Mouse (Mus musculus) kidney, adult 2 months (tissue): ENCODE measurements at regions not wholly inside any gene's neighbourhood (a gene's known extent, or its start where the extent isn't known, plus 50 kb on each side); places are given as distances from the start of the nearest gene placed in this dataset.

Experiments used
- DNase-seq: peaks from one replicate; pipeline ENCODE4 v3.0.0; 2021
- H3K27ac ChIP-seq: fragments of 200-500 bp; 2 replicates; pipeline ENCODE4 v1.5.1; 2012; ENCODE audit warnings: low read depth, low read length, control low read depth, inconsistent platforms; ENCODE audit not compliant: insufficient read depth
- H3K27me3 ChIP-seq: fragments of 200-500 bp; replicated peaks from 2 replicates; pipeline ENCODE4 v1.6.1; 2012; ENCODE audit warnings: mild to moderate bottlenecking, moderate library complexity, low read length, inconsistent platforms; ENCODE audit not compliant: control insufficient read depth, insufficient read depth
- H3K36me3 ChIP-seq: fragments of 200-500 bp; 2 replicates; pipeline ENCODE4 v1.6.1; 2012; ENCODE audit warnings: mild to moderate bottlenecking, moderate library complexity, low read length, inconsistent platforms; ENCODE audit not compliant: control insufficient read depth, insufficient read depth
- H3K4me1 ChIP-seq: fragments of 200-500 bp; 2 replicates; pipeline ENCODE4 v1.6.1; 2011; ENCODE audit warnings: low read length; ENCODE audit not compliant: control insufficient read depth, insufficient read depth
- H3K4me3 ChIP-seq: fragments of 200-500 bp; 2 replicates; pipeline ENCODE4 v1.5.1; 2011; ENCODE audit warnings: mild to moderate bottlenecking, low read depth, low read length, control low read depth; ENCODE audit not compliant: insufficient read depth
- CTCF ChIP-seq: fragments of 200-500 bp; conservative IDR thresholded peaks from 2 replicates; pipeline ENCODE4 v1.5.1; 2011; ENCODE audit warnings: low read depth, mild to moderate bottlenecking, control low read depth, low read length, moderate library complexity, mixed read lengths; ENCODE audit not compliant: insufficient read depth, insufficient read length
- POLR2A ChIP-seq: fragments of 200-500 bp; IDR thresholded peaks from one replicate; pipeline ENCODE4 v1.6.1; 2011; ENCODE audit warnings: low read depth, low read length, control low read depth
- WGBS: fragments of 180-500 bp; shearing (Covaris S2); methylation state at CpG from one replicate; pipeline ENCODE4 v1.1.7; 2018; 5-methylcytosine and 5-hydroxymethylcytosine counted together

GRCm38 (mm10) chr7:137649650-137650049 lies 212.2 kb downstream of the Glrx3 start:
- Histone ChIP-seq H3K36me3 (no peaks in the 10 kb centered on the region), H3K27ac (no peak overlapping the region), H3K4me1 (no peaks in the 10 kb centered on the region), H3K4me3 (no peak overlapping the region), H3K27me3 (no peaks in the 10 kb centered on the region)
- no peak for TF ChIP-seq POLR2A
- no peak for TF ChIP-seq CTCF
- no peak for DNase-seq
- WGBS = 88% methylated on average over 6 of the region's 6 CpGs

- Histone ChIP-seq H3K27me3 (no peaks in the 10 kb centered on the region), H3K4me1 (no peaks in the 10 kb centered on the region), H3K36me3 (no peaks in the 10 kb centered on the region), H3K4me3 (no peak overlapping the region), H3K27ac (no peak overlapping the region)
- DNase-seq = no peak
- 97% methylated on average over 4 of the region's 4 CpGs for WGBS
- TF ChIP-seq CTCF = no peak
Observed at GRCm38 (mm10) chr7:137653837-137654236, 216.4 kb downstream of the Glrx3 start.

GRCm38 (mm10) chr7:137667165-137667564 lies 229.8 kb downstream of the Glrx3 start:
- TF ChIP-seq POLR2A (no peak), CTCF (no peak)
- H3K27ac ChIP-seq = no peak overlapping the region
- no peaks in the 10 kb centered on the region for H3K36me3 ChIP-seq
- no peaks in the 10 kb centered on the region for H3K4me1 ChIP-seq
- H3K27me3 ChIP-seq = no peaks in the 10 kb centered on the region
- no peak for DNase-seq
- 86% methylated on average over 2 of the region's 2 CpGs for WGBS
- no peak overlapping the region for H3K4me3 ChIP-seq

- no peak for DNase-seq
- H3K4me3 ChIP-seq = no peak overlapping the region
- H3K36me3 ChIP-seq = no peaks in the 10 kb centered on the region
- no peak overlapping the region for H3K27ac ChIP-seq
- WGBS = 44% methylated on average over 4 of the region's 4 CpGs
- no peaks in the 10 kb centered on the region for H3K27me3 ChIP-seq
- TF ChIP-seq CTCF (no peak), POLR2A (no peak)
- no peaks in the 10 kb centered on the region for H3K4me1 ChIP-seq
Observed at GRCm38 (mm10) chr7:137671156-137671555, 233.7 kb downstream of the Glrx3 start.

GRCm38 (mm10) chr7:137674596-137674995 lies 237.2 kb downstream of the Glrx3 start:
- Histone ChIP-seq H3K36me3 (no peaks in the 10 kb centered on the region), H3K27me3 (no peaks in the 10 kb centered on the region), H3K27ac (no peak overlapping the region), H3K4me1 (no peaks in the 10 kb centered on the region), H3K4me3 (no peak overlapping the region)
- TF ChIP-seq POLR2A (no peak), CTCF (no peak)
- DNase-seq = no peak
- 89% methylated on average over 1 of the region's 1 CpGs for WGBS

- no peak overlapping the region for H3K27ac ChIP-seq
- no peaks in the 10 kb centered on the region for H3K4me1 ChIP-seq
- WGBS = 78% methylated on average over 5 of the region's 5 CpGs
- no peak overlapping the region for H3K4me3 ChIP-seq
- H3K36me3 ChIP-seq = no peaks in the 10 kb centered on the region
- no peak for DNase-seq
- H3K27me3 ChIP-seq = no peaks in the 10 kb centered on the region
- no peak for TF ChIP-seq CTCF
- no peak for TF ChIP-seq POLR2A
Observed at GRCm38 (mm10) chr7:137675381-137675780, 238.0 kb downstream of the Glrx3 start.

GRCm38 (mm10) chr7:137684826-137685225 lies 247.4 kb downstream of the Glrx3 start:
- Histone ChIP-seq H3K36me3 (no peaks in the 10 kb centered on the region), H3K27me3 (no peaks in the 10 kb centered on the region), H3K4me1 (no peaks in the 10 kb centered on the region), H3K4me3 (no peak overlapping the region), H3K27ac (no peak overlapping the region)
- WGBS = 35% methylated on average over 6 of the region's 6 CpGs
- TF ChIP-seq CTCF (no peak), POLR2A (no peak)
- no peak for DNase-seq

GRCm38 (mm10) chr7:137685320-137685719 lies 247.9 kb downstream of the Glrx3 start:
- no peak for DNase-seq
- 29% methylated on average over 6 of the region's 6 CpGs for WGBS
- Histone ChIP-seq H3K27ac (no peak overlapping the region), H3K36me3 (no peaks in the 10 kb centered on the region), H3K27me3 (no peaks in the 10 kb centered on the region), H3K4me3 (no peak overlapping the region), H3K4me1 (no peaks in the 10 kb centered on the region)
- TF ChIP-seq CTCF (no peak), POLR2A (no peak)
